Mouse (Mus musculus): Measurements from ENCODE around the gene Chst5. TPM values are rescaled to one million over a fixed set of nuclear protein-coding genes. Genes with fewer than 3 reads are reported as not detected.

Gene Chst5
- polyA plus RNA-seq, 1 experiment from 2014 or later, result 3.2 TPM

DNA sequence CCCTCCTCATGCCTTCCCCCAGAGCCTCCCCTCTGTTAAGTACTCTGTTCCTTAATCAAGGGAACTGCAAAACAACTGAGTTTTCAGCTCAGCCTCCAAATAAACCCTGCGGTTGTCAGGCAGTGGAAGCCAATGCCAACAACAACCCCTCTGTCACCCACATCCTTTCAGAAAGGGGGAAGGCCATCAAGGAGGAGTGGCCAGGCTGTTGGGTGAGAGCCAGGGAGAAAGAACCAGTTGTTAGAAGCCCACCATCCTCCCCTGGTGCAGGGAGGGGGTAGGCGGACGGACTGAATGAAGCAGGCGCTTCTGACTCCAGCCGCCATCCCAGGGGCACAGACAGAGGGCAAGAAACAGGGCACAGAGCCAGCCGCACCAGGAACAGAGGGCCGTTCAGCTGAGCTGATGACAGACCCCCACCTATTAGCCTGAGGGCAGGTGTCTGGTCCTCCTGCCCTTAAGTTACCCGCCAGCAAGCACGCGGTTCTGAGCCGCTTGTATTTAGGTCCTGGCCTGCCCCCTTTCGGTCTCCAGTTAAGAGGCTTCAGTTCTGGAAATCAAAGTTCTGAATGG, 2.7 kb upstream of the Chst5 start:
- 54% methylated on average over 12 of the region's 12 CpGs for WGBS
- Histone ChIP-seq H3K27me3 (ENCODE audit: control insufficient read depth, insufficient read depth, low read length) (peaks cover 7% of the 10 kb centered on the region; the same call in 1 of the 2 replicates), H3K9ac (ENCODE audit: low read depth, low read length) (no peak overlapping the region), H3K4me2 (replicated peaks; ENCODE audit: low read depth, low read length) (no peak overlapping the region), H3K36me3 (ENCODE audit: control insufficient read depth, insufficient read depth, low read length) (no peaks in the 10 kb centered on the region), H3K4me3 (ENCODE audit: low read depth, low read length) (no peak overlapping the region), H3K9me3 (ENCODE audit: control insufficient read depth, low read length) (no peaks in the 10 kb centered on the region), H3K27ac (ENCODE audit: low read depth, low read length) (no peak overlapping the region), H3K4me1 (replicated peaks; ENCODE audit: control insufficient read depth, insufficient read depth, low read length) (no peaks in the 10 kb centered on the region)
- ATAC-seq (ENCODE audit: low FRiP score) (peak; percentile 50; the same call in 1 of the 2 replicates), DNase-seq (ENCODE audit: low spot score) (no peak)

DNA sequence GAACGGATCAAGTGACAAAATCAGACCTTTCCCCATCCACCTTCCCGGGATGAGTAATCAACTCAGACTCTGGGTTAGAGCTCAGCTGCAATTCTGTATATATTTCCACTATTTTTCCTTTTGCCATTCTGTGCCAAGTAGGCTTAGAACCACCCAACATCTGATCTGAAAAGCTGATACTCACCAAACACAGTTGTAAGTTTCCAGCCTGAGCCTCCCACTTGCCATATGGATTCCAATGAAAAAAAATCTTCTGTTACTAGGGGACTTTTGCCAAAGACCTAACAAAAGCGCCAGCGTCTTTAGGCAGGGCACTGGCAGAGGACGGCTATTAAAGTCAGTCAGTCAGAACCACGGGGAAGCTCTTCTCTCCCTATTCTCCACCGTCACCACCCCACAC, 1.3 kb upstream of the Chst5 start:
- Histone ChIP-seq H3K4me1 (replicated peaks; ENCODE audit: control insufficient read depth, insufficient read depth, low read length) (no peaks in the 10 kb centered on the region), H3K27me3 (ENCODE audit: control insufficient read depth, insufficient read depth, low read length) (peaks cover 7% of the 10 kb centered on the region; the same call in 1 of the 2 replicates), H3K4me3 (ENCODE audit: low read depth, low read length) (no peak overlapping the region), H3K9me3 (ENCODE audit: control insufficient read depth, low read length) (no peaks in the 10 kb centered on the region), H3K27ac (ENCODE audit: low read depth, low read length) (no peak overlapping the region), H3K36me3 (ENCODE audit: control insufficient read depth, insufficient read depth, low read length) (no peaks in the 10 kb centered on the region), H3K4me2 (replicated peaks; ENCODE audit: low read depth, low read length) (no peak overlapping the region), H3K9ac (ENCODE audit: low read depth, low read length) (no peak overlapping the region)
- no peak for DNase-seq (ENCODE audit: low spot score)
- ATAC-seq (ENCODE audit: low FRiP score), result no peak
- 58% methylated on average over 7 of the region's 7 CpGs for WGBS

- ATAC-seq (ENCODE audit: low FRiP score) (no peak), DNase-seq (ENCODE audit: low spot score) (no peak)
Measured at GRCm38 (mm10) chr8:111905500-111906121, 4.6 kb downstream of the Chst5 start.

GRCm38 (mm10) chr8:111902080-111902479, 8.2 kb downstream of the Chst5 start:
- no peaks in the 10 kb centered on the region for H3K36me3 ChIP-seq (ENCODE audit: control insufficient read depth, insufficient read depth, low read length)
- DNase-seq (ENCODE audit: low spot score) (no peak), ATAC-seq (ENCODE audit: low FRiP score) (no peak)
- no peak overlapping the region for H3K4me3 ChIP-seq (ENCODE audit: low read depth, low read length)
- H3K4me2 ChIP-seq (replicated peaks; ENCODE audit: low read depth, low read length), result no peak overlapping the region
- H3K9me3 ChIP-seq (ENCODE audit: control insufficient read depth, low read length), result no peaks in the 10 kb centered on the region
- 41% methylated on average over 5 of the region's 5 CpGs for WGBS
- H3K27me3 ChIP-seq (ENCODE audit: control insufficient read depth, insufficient read depth, low read length), result no peaks in the 10 kb centered on the region
- H3K4me1 ChIP-seq (replicated peaks; ENCODE audit: control insufficient read depth, insufficient read depth, low read length), result no peaks in the 10 kb centered on the region
- H3K27ac ChIP-seq (ENCODE audit: low read depth, low read length), result no peak overlapping the region
- H3K9ac ChIP-seq (ENCODE audit: low read depth, low read length), result no peak overlapping the region

More at GRCm38 (mm10) chr8:111905500-111906121, 4.6 kb downstream of the Chst5 start:
- H3K9me3 ChIP-seq (ENCODE audit: control insufficient read depth, low read length), result no peaks in the 10 kb centered on the region
- H3K27ac ChIP-seq (ENCODE audit: low read depth, low read length), result no peak overlapping the region
- H3K27me3 ChIP-seq (ENCODE audit: control insufficient read depth, insufficient read depth, low read length), result peaks cover 7% of the 10 kb centered on the region; the same call in 1 of the 2 replicates
- H3K4me3 ChIP-seq (ENCODE audit: low read depth, low read length), result no peak overlapping the region
- WGBS, result 67% methylated on average over 7 of the region's 8 CpGs
- no peak overlapping the region for H3K9ac ChIP-seq (ENCODE audit: low read depth, low read length)
- no peaks in the 10 kb centered on the region for H3K4me1 ChIP-seq (replicated peaks; ENCODE audit: control insufficient read depth, insufficient read depth, low read length)
- H3K4me2 ChIP-seq (replicated peaks; ENCODE audit: low read depth, low read length), result no peak overlapping the region
- no peaks in the 10 kb centered on the region for H3K36me3 ChIP-seq (ENCODE audit: control insufficient read depth, insufficient read depth, low read length)

DNA sequence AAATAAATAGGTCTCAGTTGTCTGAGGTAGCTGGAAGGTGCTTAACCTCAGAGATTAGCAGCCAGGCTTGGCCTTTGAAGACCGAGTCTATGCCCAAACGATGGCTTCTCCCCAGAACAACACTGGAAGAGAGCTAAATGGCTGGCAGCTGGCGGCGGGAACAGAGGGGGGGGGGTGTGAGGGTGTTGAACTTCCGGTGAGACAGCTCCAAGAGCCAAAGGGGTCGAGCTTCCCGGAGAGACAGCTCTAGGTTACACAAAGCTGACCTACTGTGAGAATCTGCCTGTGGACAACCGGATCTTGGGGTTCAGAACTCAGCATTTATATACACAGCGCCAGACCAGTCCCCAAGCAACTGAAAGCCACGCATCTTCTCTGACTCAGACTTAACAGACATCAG, 11.7 kb downstream of the Chst5 start:
- ATAC-seq (ENCODE audit: low FRiP score) (no peak), DNase-seq (ENCODE audit: low spot score) (no peak)
- Histone ChIP-seq H3K27ac (ENCODE audit: low read depth, low read length) (no peak overlapping the region), H3K36me3 (ENCODE audit: control insufficient read depth, insufficient read depth, low read length) (no peaks in the 10 kb centered on the region), H3K9me3 (ENCODE audit: control insufficient read depth, low read length) (no peaks in the 10 kb centered on the region), H3K4me1 (replicated peaks; ENCODE audit: control insufficient read depth, insufficient read depth, low read length) (no peaks in the 10 kb centered on the region), H3K9ac (ENCODE audit: low read depth, low read length) (no peak overlapping the region), H3K27me3 (ENCODE audit: control insufficient read depth, insufficient read depth, low read length) (no peaks in the 10 kb centered on the region), H3K4me3 (ENCODE audit: low read depth, low read length) (no peak overlapping the region), H3K4me2 (replicated peaks; ENCODE audit: low read depth, low read length) (no peak overlapping the region)
- WGBS, result 33% methylated on average over 10 of the region's 10 CpGs

GRCm38 (mm10) chr8:111894955-111895354, 15.3 kb downstream of the Chst5 start:
- Histone ChIP-seq H3K9me3 (ENCODE audit: control insufficient read depth, low read length) (no peaks in the 10 kb centered on the region), H3K4me2 (replicated peaks; ENCODE audit: low read depth, low read length) (no peak overlapping the region), H3K27me3 (ENCODE audit: control insufficient read depth, insufficient read depth, low read length) (peaks cover 13% of the 10 kb centered on the region), H3K9ac (ENCODE audit: low read depth, low read length) (no peak overlapping the region), H3K4me3 (ENCODE audit: low read depth, low read length) (no peak overlapping the region), H3K4me1 (replicated peaks; ENCODE audit: control insufficient read depth, insufficient read depth, low read length) (0 out of 2 replicates have a peak, but pooled peaks cover 2% of the 10 kb centered on the region), H3K36me3 (ENCODE audit: control insufficient read depth, insufficient read depth, low read length) (no peaks in the 10 kb centered on the region), H3K27ac (ENCODE audit: low read depth, low read length) (no peak overlapping the region)
- DNase-seq (ENCODE audit: low spot score), result no peak
- ATAC-seq (ENCODE audit: low FRiP score), result no peak
- whole genome bisulfite sequencing, result 88% methylated on average over 7 of the region's 7 CpGs

DNA sequence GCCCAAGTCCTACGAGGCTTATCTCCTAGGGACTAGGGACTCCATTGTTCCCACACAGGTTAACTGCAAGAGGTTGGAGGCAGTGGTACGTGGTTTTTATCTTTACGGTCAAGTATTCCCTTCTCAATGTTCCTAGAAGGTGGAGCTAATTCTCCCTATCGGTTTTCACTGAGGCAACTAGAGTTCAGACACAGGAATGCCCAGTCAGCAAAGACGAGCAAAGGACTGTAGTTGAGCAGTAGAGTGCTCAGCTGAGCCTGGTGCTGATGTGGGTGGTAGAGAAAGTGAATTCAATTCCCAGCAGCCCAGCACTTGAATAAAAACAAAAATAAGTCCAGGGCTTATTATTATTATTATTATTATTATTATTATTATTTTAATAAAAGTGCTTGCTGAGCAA, 17.6 kb downstream of the Chst5 start:
- Histone ChIP-seq H3K4me2 (replicated peaks; ENCODE audit: low read depth, low read length) (no peak overlapping the region), H3K36me3 (ENCODE audit: control insufficient read depth, insufficient read depth, low read length) (no peaks in the 10 kb centered on the region), H3K27me3 (ENCODE audit: control insufficient read depth, insufficient read depth, low read length) (peaks cover 23% of the 10 kb centered on the region), H3K4me3 (ENCODE audit: low read depth, low read length) (no peak overlapping the region), H3K9me3 (ENCODE audit: control insufficient read depth, low read length) (no peaks in the 10 kb centered on the region), H3K27ac (ENCODE audit: low read depth, low read length) (no peak overlapping the region), H3K4me1 (replicated peaks; ENCODE audit: control insufficient read depth, insufficient read depth, low read length) (0 out of 2 replicates have a peak, but pooled peaks cover 2% of the 10 kb centered on the region), H3K9ac (ENCODE audit: low read depth, low read length) (no peak overlapping the region)
- ATAC-seq (ENCODE audit: low FRiP score), result no peak
- WGBS, result 66% methylated on average over 5 of the region's 5 CpGs
- no peak for DNase-seq (ENCODE audit: low spot score)

DNA sequence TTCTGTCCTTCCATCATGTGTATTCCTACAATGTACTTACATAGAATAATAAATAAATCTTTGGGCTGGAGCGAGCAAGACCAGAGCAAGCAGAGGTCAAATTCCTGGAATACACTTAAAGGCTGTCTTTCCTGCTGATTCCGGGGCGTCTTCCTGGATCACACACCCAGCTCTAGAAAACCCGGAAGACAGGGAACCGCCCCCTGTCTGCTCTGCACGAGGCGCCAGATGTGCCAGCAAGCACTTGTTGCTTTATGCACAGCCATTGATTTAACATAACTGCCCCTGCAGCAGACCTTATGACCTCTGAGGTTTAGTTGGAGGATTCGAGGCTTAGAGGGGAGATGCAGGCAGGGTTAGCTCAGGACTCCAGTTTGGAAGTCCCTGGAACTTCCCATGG, 18.3 kb downstream of the Chst5 start:
- Histone ChIP-seq H3K9ac (ENCODE audit: low read depth, low read length) (no peak overlapping the region), H3K4me1 (replicated peaks; ENCODE audit: control insufficient read depth, insufficient read depth, low read length) (0 out of 2 replicates have a peak, but pooled peaks cover 2% of the 10 kb centered on the region), H3K9me3 (ENCODE audit: control insufficient read depth, low read length) (no peaks in the 10 kb centered on the region), H3K27ac (ENCODE audit: low read depth, low read length) (no peak overlapping the region), H3K36me3 (ENCODE audit: control insufficient read depth, insufficient read depth, low read length) (no peaks in the 10 kb centered on the region), H3K4me3 (ENCODE audit: low read depth, low read length) (no peak overlapping the region), H3K27me3 (ENCODE audit: control insufficient read depth, insufficient read depth, low read length) (peaks cover 23% of the 10 kb centered on the region), H3K4me2 (replicated peaks; ENCODE audit: low read depth, low read length) (no peak overlapping the region)
- WGBS, result 42% methylated on average over 8 of the region's 8 CpGs
- no peak for ATAC-seq (ENCODE audit: low FRiP score)
- DNase-seq (ENCODE audit: low spot score), result no peak

- Histone ChIP-seq H3K4me3 (ENCODE audit: low read depth, low read length) (no peak overlapping the region), H3K4me2 (replicated peaks; ENCODE audit: low read depth, low read length) (no peak overlapping the region), H3K9me3 (ENCODE audit: control insufficient read depth, low read length) (no peaks in the 10 kb centered on the region), H3K27me3 (ENCODE audit: control insufficient read depth, insufficient read depth, low read length) (peaks cover 23% of the 10 kb centered on the region), H3K27ac (ENCODE audit: low read depth, low read length) (no peak overlapping the region), H3K4me1 (replicated peaks; ENCODE audit: control insufficient read depth, insufficient read depth, low read length) (0 out of 2 replicates have a peak, but pooled peaks cover 2% of the 10 kb centered on the region), H3K36me3 (ENCODE audit: control insufficient read depth, insufficient read depth, low read length) (no peaks in the 10 kb centered on the region), H3K9ac (ENCODE audit: low read depth, low read length) (no peak overlapping the region)
- DNase-seq (ENCODE audit: low spot score) (no peak), ATAC-seq (ENCODE audit: low FRiP score) (no peak)
- WGBS, result 58% methylated on average over 6 of the region's 6 CpGs
Measured at GRCm38 (mm10) chr8:111890911-111891303, 19.3 kb downstream of the Chst5 start.
